In genomic region chr8:80492987-80493441, GRCm38 (mm10) we compare ENCODE assay signal across 8 mouse cellular contexts. TPM values are rescaled to one million over a fixed set of nuclear protein-coding genes. Genes with fewer than 3 reads are reported as not detected.
A peak's percentile ranks its signal among the peaks of the same experiment; 100 is the strongest.
DNase-seq lines count a peak whose midpoint lies in the region; ATAC-seq and TF ChIP-seq lines count a peak whose summit lies in the region.

No protein-coding gene starts in this region.

- peak overlapping the region; percentile 69 for H3K4me2 ChIP-seq in heart, embryonic 12.5 days
- peak overlapping the region; percentile 64 for H3K4me2 ChIP-seq in kidney, postnatal 0 days (ENCODE audit: low read length)
- H3K4me2 ChIP-seq in liver, embryonic 13.5 days = peak overlapping the region; percentile 83

- peak; percentile 81 for ATAC-seq in heart, embryonic 12.5 days (ENCODE audit: insufficient number of reproducible peaks, low FRiP score)
- ATAC-seq in kidney, postnatal 0 days (replicated peaks; ENCODE audit: low FRiP score, low read depth) = 0 out of 2 replicates have a peak, but pooled peaks have one; percentile 43
- ATAC-seq in liver, embryonic 13.5 days (ENCODE audit: low read depth) = peak; percentile 24; the same call in 1 of the 2 replicates

- H3K27me3 ChIP-seq in heart, embryonic 12.5 days (replicated peaks) = no peaks in the 10 kb centered on the region
- H3K27me3 ChIP-seq in kidney, postnatal 0 days (ENCODE audit: insufficient read depth, low read length) = no peaks in the 10 kb centered on the region
- H3K27me3 ChIP-seq in liver, embryonic 13.5 days = no peaks in the 10 kb centered on the region
- no peaks in the 10 kb centered on the region for H3K27me3 ChIP-seq in splenic B cell, adult 2 months (ENCODE audit: control insufficient read depth, insufficient read depth, low read length, poor library complexity, severe bottlenecking)

- H3K36me3 ChIP-seq in heart, embryonic 12.5 days = no peaks in the 10 kb centered on the region
- H3K36me3 ChIP-seq in kidney, postnatal 0 days (ENCODE audit: insufficient read depth, low read length) = no peaks in the 10 kb centered on the region
- peaks cover 27% of the 10 kb centered on the region for H3K36me3 ChIP-seq in liver, embryonic 13.5 days
- no peaks in the 10 kb centered on the region for H3K36me3 ChIP-seq in splenic B cell, adult 2 months (ENCODE audit: control insufficient read depth, insufficient read depth, low read length, poor library complexity, severe bottlenecking)

- WGBS in heart, embryonic 12.5 days = under 1% methylated on average over 16 of the region's 16 CpGs
- under 1% methylated on average over 16 of the region's 16 CpGs for WGBS in kidney, postnatal 0 days
- under 1% methylated on average over 16 of the region's 16 CpGs for whole genome bisulfite sequencing in liver, embryonic 13.5 days (ENCODE audit: insufficient replicate concordance)

- peak overlapping the region; percentile 49 for H3K9ac ChIP-seq in heart, embryonic 12.5 days
- peak overlapping the region; percentile 46; the same call in 1 of the 2 replicates for H3K9ac ChIP-seq in kidney, postnatal 0 days (ENCODE audit: low read depth, low read length)
- H3K9ac ChIP-seq in liver, embryonic 13.5 days = peak overlapping the region; percentile 82

- H3K4me3 ChIP-seq in heart, embryonic 12.5 days = peak overlapping the region; percentile 60
- peak overlapping the region; percentile 43 for H3K4me3 ChIP-seq in kidney, postnatal 0 days (replicated peaks; ENCODE audit: low read depth, low read length)
- peak overlapping the region; percentile 72 for H3K4me3 ChIP-seq in liver, embryonic 13.5 days (replicated peaks)

- no peak overlapping the region for H3K27ac ChIP-seq in heart, embryonic 12.5 days (ENCODE audit: poor library complexity, severe bottlenecking)
- H3K27ac ChIP-seq in kidney, postnatal 0 days = no peak overlapping the region
- H3K27ac ChIP-seq in liver, embryonic 13.5 days = peak overlapping the region; percentile 97

- no peaks in the 10 kb centered on the region for H3K9me3 ChIP-seq in heart, embryonic 12.5 days (replicated peaks)
- H3K9me3 ChIP-seq in kidney, postnatal 0 days (replicated peaks; ENCODE audit: low read length) = no peaks in the 10 kb centered on the region
- H3K9me3 ChIP-seq in liver, embryonic 13.5 days (replicated peaks) = no peaks in the 10 kb centered on the region

- TF ChIP-seq CTCF in kidney, postnatal 0 days (IDR thresholded peaks at IDR 0.05; ENCODE audit: low read depth) = peak; percentile 87

- peak; percentile 57 to 61 for DNase-seq in B cell, adult 2 months
- DNase-seq in adrenal gland, adult 2 months = peak; percentile 65
- DNase-seq in embryo, embryonic 11 days = peak; percentile 78
- DNase-seq in kidney, postnatal 0 days (ENCODE audit: low spot score) = peak; percentile 84
- DNase-seq in liver, embryonic 13.5 days = peak; percentile 63
- DNase-seq in naive thymus-derived CD4-positive, alpha-beta T cell, adult 2 months (ENCODE audit: low read depth) = peak; percentile 79
- DNase-seq in splenic B cell, adult 2 months (ENCODE audit: low read depth, low spot score) = peak; percentile 75

- H3K4me1 ChIP-seq in heart, embryonic 12.5 days (replicated peaks) = no peaks in the 10 kb centered on the region
- no peaks in the 10 kb centered on the region for H3K4me1 ChIP-seq in kidney, postnatal 0 days (replicated peaks; ENCODE audit: insufficient read depth, low read length)
- H3K4me1 ChIP-seq in liver, embryonic 13.5 days (replicated peaks) = peaks cover 33% of the 10 kb centered on the region

RNA-seq across cellular contexts. Expression of gene Gypa, which starts 0.6 kb away (rescaled TPM):
- not detected for total RNA-seq in adrenal gland, adult 2 months (2021)
- polyA plus RNA-seq in adrenal gland, adult 2 months (2012; rRNA removed) = not detected in 2 replicates
- polyA plus RNA-seq in heart, embryonic 12.5 days (2016; fragmentation: Nextera tagmentation; extraction: Ambion mirVana) = 18.4 and 22.5 TPM in 2 replicates
- polyA plus RNA-seq in kidney, postnatal 0 days (2015; fragmentation: Nextera tagmentation; extraction: Ambion mirVana) = 1.1 and 1.2 TPM in 2 replicates
- polyA plus RNA-seq in liver, embryonic 13.5 days (2015; fragmentation: Nextera tagmentation; extraction: Ambion mirVana) = 610 and 732 TPM in 2 replicates

Comparison
In these comparisons a context has a peak if more than half of its experiments do, and no peak if none do; other contexts are left out.
1. ATAC-seq: peak in every context shown above with its lines; median percentile 81 in heart, embryonic 12.5 days; 43 in kidney, postnatal 0 days; 24 in liver, embryonic 13.5 days.
2. RNA of gene Gypa, which starts 0.6 kb away (polyA plus RNA-seq): 610 to 732 TPM in liver, embryonic 13.5 days; 18.4 to 22.5 TPM in heart, embryonic 12.5 days, 1.1 to 1.2 TPM in kidney, postnatal 0 days and not detected in adrenal gland, adult 2 months; every median in the first group is over 10 times any median in the second.
3. Peak in every context shown above with its lines, with median percentiles within 50 percentile points of each other: DNase-seq, H3K4me2 ChIP-seq, H3K4me3 ChIP-seq and H3K9ac ChIP-seq.